Mouse (Mus musculus): ENCODE measurements around the gene Grin2d. TPM values are rescaled to one million over a fixed set of nuclear protein-coding genes. Genes with fewer than 3 reads are reported as not detected.
A peak's percentile ranks its signal among the peaks of the same experiment; 100 is the strongest.

The Grin2d gene
- total RNA-seq, 2 experiments from 2014 or later, result 0.11 to 0.17 TPM

DNA sequence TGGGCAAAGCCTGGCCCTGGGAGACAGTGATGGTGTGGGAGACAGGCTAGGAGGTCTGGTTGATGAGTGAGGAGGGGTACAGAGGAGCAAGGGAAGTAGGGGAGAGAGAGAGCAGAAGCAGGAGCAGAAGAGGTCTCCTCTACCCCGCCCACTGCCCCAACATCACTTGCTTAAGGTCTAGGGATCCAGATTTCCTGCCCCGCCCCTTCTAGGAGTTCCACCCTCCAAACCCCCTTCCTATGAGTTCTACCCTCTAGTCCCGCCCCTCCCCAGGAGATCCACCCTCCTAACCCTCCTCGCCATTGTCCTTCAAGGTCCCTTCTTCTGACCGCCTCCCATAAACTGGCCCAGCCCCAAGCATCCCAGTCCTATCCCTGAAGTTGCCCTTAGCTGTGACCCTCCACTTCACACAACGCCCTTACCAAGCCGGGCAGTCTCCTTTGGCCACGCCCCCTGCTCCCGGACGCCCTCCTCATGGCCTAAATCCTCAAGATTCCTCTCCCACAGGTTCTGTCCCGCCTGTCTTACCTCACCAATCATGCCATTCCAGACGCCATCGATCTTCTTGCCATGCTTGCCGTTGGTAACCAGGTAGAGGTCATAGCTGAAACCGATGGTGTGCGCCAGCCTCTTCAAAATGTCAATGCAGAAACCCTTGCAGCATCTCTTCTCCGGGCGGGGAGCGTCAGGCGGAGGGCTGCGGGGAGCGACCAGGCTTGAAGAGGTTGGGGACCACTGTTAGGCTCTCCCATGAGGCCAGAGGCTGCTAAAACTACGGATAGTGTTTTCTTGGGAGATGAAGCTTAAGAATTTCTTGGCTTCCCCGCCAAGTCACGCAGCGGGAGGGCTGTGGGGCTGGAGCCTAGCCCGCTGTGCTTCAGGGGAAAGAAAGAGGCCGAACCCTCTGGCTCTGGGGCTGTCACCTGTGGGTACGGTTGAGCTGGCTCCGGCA, 21.0 kb downstream of the Grin2d start:
- DNase-seq (ENCODE audit: low spot score), result no peak

- no peak for DNase-seq (ENCODE audit: low spot score)
These were observed 25.1 kb downstream of the Grin2d start for GRCm38 (mm10) chr7:45853089-45853488.

- DNase-seq (ENCODE audit: low spot score), result no peak
These were observed 27.5 kb downstream of the Grin2d start for GRCm38 (mm10) chr7:45850661-45851060.

DNA sequence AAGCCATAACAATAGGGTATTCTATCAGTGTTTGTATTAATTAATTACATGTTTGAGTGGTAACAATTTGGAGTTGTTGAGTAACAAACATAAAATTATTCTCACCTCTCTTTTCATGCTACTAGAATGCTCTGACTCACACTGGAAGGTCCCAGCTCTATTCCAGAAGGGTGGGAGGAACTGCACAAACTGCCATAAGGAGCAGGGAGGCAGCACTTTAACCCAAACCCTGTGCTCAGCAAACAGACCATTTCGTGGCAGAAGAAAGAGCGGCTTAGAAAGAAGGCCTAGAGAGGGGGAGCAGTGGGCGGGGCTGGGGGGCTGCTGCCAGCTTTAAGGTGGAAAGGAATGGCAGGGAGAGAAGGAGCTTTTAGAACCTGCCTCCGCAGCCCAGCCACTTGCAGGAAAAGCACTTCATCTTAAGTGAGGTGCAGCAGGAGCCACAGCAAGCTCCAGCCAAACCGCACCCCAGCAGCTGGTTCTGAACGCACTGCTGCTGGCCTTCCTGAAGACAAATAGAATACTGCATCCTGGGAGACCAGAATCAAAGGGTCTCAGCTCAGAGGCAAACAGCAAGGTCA, 29.6 kb downstream of the Grin2d start:
- DNase-seq (ENCODE audit: low spot score), result no peak

DNA sequence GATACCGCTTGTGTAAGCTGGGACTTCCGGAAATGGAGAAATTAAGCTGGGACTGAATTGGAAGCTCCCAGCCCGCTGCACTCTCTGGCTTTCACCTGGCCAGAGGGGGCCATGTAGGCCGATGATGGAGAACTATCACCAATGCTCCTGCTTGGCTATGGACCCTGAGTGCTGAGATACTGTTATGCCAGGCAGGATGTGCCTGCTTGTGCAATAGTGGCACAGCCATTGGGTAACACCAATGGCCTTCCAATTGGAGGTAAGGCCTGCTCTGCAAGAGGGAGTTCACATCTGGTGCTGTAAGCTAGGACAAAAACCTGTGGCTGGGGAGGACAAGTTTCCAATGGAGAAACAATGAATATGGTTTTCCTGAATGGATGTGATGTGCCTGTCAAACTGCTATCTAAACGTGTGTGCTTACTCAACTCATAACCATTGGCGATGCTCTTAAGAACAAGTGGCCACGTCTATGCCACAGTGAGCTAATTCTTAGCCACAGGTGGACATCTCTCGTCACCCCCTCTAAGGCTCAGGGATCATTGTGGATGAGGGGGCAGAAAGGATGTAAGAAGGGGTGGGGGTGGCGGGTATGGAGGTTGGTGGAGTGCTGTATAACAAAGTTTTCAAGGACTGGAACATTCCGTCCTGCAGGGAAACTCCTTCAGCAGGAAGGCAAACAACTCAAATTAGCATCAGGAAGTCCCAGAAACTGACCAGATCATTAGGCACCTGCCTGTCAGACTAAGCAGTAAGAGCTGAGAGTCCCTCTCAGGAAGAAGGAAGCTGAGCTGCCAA, 35.0 kb downstream of the Grin2d start:
- no peak for DNase-seq (ENCODE audit: low spot score)

DNA sequence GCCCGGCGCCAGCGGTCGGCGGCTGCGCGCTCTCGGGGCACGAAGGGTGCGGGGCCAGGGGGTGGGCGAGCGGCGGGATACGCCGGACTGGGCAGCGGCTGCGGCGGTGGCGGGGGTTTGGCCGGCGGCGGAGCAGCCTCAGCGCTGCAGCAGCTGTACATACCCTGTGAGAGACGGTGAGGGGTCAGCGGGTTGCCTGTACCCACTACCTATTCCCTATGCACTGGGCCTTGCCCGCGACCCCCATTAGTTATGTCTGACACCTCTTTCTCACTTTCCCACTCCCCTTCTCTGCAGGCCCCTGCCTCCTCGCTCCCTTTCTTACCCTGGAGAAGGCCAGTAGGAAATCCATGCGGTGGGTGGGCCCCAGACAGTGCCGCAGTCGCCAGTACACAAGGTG, 44.3 kb downstream of the Grin2d start:
- no peak for DNase-seq (ENCODE audit: low spot score)

DNA sequence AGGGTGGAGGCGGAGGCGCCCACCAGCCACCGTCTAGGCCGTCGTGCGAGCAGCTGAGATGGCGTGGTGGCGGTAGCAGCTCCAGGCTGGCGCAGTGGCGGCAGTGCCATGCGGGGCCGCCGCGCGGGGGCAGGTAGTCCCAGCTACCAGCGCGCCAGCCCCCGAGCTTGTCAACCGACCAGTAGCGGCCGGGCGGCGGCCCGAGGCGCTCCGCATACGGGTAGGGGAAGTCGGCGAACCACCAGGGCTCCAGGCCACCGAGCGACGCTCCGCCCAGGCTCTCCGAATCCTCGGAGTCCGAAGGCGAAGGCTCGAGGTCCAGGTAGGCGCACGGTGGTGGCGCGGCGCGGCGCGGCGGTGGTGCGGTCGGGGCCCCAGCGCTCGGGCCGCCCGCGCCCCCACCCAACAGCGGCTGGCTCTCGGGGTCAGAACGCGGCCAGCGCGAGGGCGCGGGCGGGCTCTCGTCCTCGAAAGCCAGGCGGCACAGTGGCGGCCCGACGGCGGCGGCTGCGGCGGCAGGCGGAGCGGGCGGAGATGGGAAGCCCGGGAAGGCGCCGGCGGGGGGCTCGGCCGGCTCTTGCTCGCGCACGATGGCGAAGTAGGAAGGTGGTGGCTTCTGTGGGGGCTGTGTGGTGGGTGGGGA, 44.9 kb downstream of the Grin2d start:
- no peak for DNase-seq (ENCODE audit: low spot score)

- no peak for DNase-seq (ENCODE audit: low spot score)
These were observed 45.8 kb downstream of the Grin2d start for GRCm38 (mm10) chr7:45832428-45832827.

DNA sequence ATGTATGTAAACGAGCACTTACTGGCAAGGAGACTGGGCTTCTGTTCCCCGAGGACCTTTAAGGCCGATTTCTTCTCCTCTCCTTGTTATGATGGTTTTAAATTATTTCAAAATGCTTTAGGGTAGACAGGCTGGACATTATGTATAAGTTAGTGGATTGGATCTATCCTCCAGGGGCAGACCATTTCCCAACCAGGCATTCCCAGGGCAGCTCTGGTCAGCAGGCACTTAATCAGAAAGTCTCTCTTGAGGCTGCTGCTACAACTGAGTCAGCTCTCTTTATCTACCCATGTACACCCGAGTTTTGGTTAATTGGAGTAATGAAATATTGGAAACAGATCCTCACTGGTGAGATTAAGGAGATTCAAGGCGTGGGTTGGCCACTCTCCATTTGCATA, 47.1 kb downstream of the Grin2d start:
- no peak for DNase-seq (ENCODE audit: low spot score)

GRCm38 (mm10) chr7:45830427-45831127, 47.6 kb downstream of the Grin2d start, which contains the start of gene Grwd1:
Gene Grwd1 (minus strand): TSS chr7:45830944.
- DNase-seq (ENCODE audit: low spot score), result peak; percentile 87

DNA sequence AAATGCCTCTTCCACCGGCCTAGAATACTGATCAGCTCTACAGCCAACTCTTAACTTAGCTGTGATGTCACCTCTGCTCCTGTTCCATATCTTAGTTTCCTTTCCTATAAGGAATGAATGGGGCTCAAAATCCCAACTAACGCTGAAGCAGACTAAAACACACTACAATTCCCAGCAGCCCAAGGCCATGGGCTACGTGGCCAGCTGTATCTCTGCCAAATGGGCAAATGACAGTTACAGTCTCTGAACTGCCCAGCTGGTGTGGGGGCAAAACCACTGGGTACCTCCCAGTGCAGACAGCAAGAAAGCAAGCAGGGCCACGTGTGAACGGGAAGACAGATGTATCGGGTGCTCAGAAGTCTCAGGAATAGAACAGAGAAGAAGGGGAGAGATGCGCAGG, 51.5 kb downstream of the Grin2d start:
- no peak for DNase-seq (ENCODE audit: low spot score)

DNA sequence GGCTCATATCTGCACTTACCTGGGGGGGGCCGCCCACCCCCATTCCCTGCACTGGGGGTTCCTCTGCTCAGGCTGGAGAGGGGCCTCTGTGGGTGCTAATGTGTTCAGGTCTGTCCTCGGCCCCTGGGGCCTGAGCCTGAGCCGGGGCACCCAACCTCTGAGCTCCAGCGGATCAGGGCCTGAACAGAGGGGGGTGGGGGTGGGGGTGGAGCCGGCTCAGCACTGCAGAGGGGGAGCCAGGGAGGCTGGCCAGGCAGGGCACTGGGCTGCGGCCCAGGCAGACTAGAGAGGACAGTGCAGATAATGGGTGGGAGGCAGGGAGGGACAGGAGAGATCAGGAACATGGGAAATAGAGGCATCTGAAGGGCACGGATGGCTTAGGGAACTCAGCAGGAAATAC, 53.6 kb downstream of the Grin2d start, which contains the start of gene Kcnj14:
Gene Kcnj14, minus strand, starts transcription at position 185 of the 400 bp plus-strand sequence.
- DNase-seq (ENCODE audit: low spot score), result no peak

GRCm38 (mm10) chr7:45820913-45821312, 57.3 kb downstream of the Grin2d start:
- DNase-seq (ENCODE audit: low spot score), result no peak

DNA sequence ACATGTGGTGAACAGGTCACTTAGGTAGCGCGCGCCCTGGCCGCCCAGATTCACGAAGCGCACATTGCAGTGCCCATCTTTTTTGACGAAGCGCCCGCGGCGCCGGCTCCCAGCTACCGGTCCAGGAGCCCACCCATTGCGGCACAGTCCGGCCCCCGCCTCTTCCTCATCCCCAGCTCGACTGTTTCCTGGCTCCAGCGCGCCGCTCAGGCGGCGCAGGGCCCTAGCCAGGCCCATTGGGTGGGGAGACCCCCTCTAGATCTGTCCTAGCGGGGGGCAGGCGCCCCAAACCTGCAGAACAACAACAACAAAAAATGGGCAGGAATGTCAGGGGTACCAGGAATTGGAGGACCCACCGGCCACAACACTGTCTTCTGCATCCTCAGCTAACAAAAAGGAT, 58.3 kb downstream of the Grin2d start:
- no peak for DNase-seq (ENCODE audit: low spot score)

DNA sequence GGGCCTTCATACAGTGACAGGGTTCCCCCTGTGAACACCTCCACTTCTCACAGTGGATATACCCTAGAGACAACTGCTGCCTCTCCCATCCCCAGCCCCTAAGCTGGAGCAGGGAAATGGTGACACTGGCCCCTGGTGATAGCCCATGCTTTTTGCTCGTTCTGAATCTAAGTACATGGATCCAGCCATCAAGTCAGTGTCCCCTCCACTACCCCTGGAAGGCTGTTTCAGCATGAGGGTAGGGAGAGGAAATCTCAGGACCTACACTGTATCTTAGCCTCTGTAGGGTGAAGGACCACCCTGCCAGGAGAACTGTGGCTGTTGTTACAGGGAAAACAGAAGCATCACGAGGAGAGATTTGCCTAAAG, 62.2 kb downstream of the Grin2d start:
- no peak for DNase-seq (ENCODE audit: low spot score)

GRCm38 (mm10) chr7:45815323-45815983, 62.7 kb downstream of the Grin2d start:
- no peak for DNase-seq (ENCODE audit: low spot score)

DNA sequence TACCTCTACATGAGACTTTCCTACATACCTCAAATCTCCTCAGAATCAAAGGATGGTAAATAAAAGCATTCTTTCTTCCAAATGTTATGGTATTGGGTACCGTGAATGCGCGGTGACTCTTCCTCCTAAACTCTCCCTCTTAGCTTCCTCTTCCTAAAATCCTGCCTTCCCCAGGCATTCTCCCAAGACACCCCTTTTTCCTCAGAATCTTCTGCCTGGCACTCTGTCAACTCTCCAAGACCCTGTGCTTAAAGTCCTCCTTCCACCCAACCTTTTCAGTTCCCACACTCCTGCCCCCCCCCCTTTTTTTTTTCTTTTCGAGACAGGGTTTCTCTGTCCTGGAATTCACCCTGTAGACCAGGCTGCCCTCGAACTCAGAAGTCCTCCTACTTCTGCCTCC, 63.3 kb downstream of the Grin2d start:
- no peak for DNase-seq (ENCODE audit: low spot score)

GRCm38 (mm10) chr7:45813787-45814779, 64.1 kb downstream of the Grin2d start, which contains the start of gene Cyth2:
Gene Cyth2 (minus strand): TSS chr7:45814581.
- DNase-seq (ENCODE audit: low spot score), result peak; percentile 100

DNA sequence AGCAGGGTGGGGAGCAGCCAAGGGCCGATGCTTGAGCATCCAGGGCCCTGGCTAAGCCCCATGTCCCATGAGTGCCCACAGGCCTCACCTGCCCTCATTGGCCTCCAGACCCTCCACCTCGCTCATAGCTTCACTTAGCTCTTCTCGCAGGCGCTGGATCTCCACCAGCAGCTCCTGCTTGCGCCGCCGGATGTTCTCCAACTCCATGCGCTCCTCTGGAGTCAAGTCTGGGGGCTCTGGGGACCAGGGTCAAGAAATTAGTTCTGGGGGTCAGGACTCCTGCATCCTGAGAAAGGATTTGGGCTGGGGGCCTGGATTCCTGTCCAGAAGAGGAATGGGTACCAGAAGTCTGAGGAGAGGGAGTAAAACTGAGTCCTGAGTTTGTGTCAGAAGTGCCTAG, 65.3 kb downstream of the Grin2d start:
- no peak for DNase-seq (ENCODE audit: low spot score)

Measured in gastrocnemius, adult 18-20 months (tissue).